Mouse (Mus musculus) monocyte, adult 5-6 weeks (primary cell): Measurements from ENCODE around the gene Slc25a33. TPM values are rescaled to one million over a fixed set of nuclear protein-coding genes. Genes with fewer than 3 reads are reported as not detected.
A peak's percentile ranks its signal among the peaks of the same experiment; 100 is the strongest.

Source experiments
- ATAC-seq: fragments of 153-309, 156-312 bp; replicated peaks from 2 replicates; pipeline ENCODE4 v1.8.0; 2017; ENCODE audit warnings: mild to moderate bottlenecking; ENCODE audit not compliant: low TSS enrichment, insufficient number of reproducible peaks, severe bottlenecking, poor library complexity, low FRiP score
- total RNA-seq: library from RNA; stranded (forward); fragments of 200-1000, 200-491, 200-594 nt; gene quantifications from 3 replicates; pipeline ENCODE4 v1.2.3, GENCODE M21; 2017

Slc25a33 gene
- total RNA-seq, 1 experiment from 2014 or later, result 13.1 TPM

GRCm38 (mm10) chr4:149711485-149711884, 62.6 kb downstream of the Slc25a33 start:
- ATAC-seq, result no peak

GRCm38 (mm10) chr4:149710510-149710909, 63.6 kb downstream of the Slc25a33 start:
- peak; percentile 96 for ATAC-seq

GRCm38 (mm10) chr4:149705941-149706340, 68.1 kb downstream of the Slc25a33 start:
- no peak for ATAC-seq

DNA sequence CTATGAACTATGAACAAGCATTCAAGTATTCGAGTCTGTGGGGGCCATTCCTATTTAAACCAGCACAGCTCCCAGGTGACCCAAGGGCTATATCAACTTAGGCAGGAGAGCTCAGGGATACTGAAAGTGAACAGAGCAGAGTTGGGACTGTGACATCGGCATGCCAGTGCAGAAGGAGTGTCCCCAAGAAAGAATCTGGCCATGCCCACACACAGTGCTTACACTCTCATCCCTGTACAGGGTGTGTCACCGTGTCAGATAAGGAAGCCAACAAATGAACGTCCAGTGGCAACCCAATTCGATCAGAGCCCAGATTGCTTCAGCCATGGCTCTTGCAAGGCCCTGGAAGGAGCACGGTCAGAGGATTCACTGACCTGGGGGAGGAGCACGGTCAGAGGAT, 68.8 kb downstream of the Slc25a33 start:
- peak; percentile 23 for ATAC-seq

- peak; percentile 64 for ATAC-seq
Measured at GRCm38 (mm10) chr4:149702210-149702979, 71.7 kb downstream of the Slc25a33 start, which contains the start of gene Pik3cd. Gene Pik3cd (minus strand): TSS chr4:149702571.

DNA sequence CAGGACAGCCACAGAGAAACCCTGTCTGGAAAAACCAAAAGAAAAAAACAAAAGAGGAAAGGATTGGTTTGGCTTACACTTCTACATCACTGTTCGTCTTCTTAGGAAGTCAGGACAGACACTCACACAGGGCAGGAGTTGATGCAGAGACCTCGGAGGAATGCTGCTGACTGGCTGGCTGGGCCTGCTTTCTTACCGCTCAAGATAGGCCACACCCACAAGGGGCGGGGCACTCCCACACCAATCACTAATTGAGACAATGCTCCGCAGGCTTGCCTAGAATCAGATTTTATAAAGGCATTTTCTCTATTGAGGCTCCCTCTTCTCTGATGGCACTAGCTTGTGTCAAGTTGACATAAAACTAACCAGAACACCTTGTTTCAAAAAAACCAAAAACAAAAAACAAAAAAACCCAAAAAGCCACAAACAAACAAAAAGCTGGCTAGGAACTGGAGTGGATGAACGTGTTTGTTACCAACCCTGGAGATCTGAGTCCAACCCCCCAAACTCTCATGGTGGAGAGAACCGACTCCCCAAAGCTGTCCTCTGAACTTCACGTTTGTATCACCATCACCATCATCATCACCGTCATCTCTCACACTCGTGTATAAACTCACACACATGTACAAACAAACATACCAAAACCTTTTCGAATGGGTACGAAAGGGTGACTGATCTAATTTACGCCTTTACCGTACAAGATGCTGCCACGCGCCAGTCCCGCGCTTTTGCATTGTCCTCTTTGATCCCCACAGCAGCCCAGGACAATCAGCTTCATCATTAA, 72.5 kb downstream of the Slc25a33 start:
- ATAC-seq, result peak; percentile 44; the same call in 1 of the 2 replicates

- ATAC-seq, result no peak
Measured at GRCm38 (mm10) chr4:149699953-149700352, 74.1 kb downstream of the Slc25a33 start.

DNA sequence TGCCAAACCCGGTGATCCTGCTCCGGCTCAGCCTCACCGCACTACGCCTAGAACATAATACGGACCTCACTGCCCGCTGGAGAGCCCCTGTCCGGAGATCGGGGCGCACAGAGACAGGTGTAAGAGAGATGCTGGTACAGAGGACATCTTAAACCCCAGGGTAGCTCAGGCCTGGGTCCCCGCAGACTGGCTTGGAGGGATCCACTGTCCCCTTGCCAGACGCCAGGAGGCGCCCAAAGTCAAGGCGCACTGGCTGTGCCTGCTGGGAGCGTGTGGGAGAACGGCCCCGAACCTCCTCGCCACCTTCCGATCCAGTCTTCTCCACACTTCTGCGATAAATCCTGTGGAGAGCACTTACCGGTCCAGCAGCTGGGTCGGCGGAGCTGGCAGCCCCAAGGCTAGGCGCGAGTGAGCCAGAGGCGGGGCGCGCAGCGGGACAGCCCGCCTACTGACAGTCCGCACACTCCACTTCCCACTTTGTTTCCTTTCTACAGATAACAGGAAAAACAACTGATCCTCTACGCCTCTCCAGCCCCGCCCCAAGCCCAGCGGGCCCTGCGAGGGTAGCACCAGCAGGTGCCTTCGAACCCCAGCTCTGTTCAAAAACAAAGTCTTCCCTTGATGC, 75.8 kb downstream of the Slc25a33 start:
- ATAC-seq, result 0 out of 2 replicates have a peak, but pooled peaks have one; percentile 4

GRCm38 (mm10) chr4:149697506-149698196, 76.4 kb downstream of the Slc25a33 start:
- ATAC-seq, result peak; percentile 38

DNA sequence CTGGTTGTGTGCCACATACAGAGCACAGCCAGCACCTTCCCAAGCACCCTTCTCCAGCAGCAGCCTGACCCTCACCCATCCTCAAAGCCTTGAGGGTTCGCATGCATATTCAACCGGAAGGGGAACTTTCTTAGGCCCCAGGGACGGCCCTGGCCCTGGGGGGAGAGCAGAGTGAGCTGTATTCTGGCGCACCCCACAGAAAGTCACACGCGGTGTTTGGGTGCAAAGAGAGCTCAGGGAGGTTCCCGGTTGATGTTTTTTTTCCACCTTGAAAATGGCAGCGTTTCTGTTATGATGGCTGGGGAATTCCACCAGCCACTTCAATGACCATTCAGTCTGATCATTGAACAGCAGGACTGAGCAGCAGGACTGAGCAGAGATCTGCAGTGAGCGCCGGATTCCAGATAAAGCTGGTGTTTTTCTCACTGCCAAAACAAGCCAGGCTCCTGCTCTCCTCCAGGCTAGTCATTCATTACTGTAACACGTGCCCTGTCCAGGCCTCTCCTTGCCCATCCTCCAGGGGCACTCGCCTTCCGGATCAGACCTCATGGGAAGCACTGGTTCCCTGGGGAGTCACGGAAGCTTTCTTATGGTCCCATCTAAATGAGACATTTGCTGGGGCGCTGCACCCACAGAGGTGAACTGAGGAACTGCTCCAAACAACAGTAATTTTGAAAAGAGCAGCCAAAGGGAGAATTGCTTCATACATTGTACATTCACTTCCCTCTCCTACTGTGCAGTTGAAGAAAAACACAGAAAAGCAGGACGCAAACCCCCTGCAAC, 77.7 kb downstream of the Slc25a33 start:
- peak; percentile 44 for ATAC-seq

Other genes with a start within 250 kb of the Slc25a33 start
- gene Clstn1, start 187.8 kb downstream of the Slc25a33 start, total RNA-seq, result 0.43 to 4.3 TPM (median 1.2 TPM) in 3 replicates
- gene Pik3cd, start 71.7 kb downstream of the Slc25a33 start, total RNA-seq, result 112 to 213 TPM (median 125 TPM) in 3 replicates
- gene Tmem201, start 36.2 kb downstream of the Slc25a33 start, total RNA-seq, result 2.9 to 5.3 TPM (median 3.1 TPM) in 3 replicates
- 0.39 TPM in 1 of 3 replicates, not detected in the others for gene Spsb1, start 180.8 kb upstream of the Slc25a33 start, total RNA-seq
- gene H6pd, start 234.7 kb upstream of the Slc25a33 start, total RNA-seq, result 19.1 to 35.1 TPM (median 21.1 TPM) in 3 replicates